Comparison of ENCODE assay signal across 6 mouse cellular contexts in genomic region chr6:145374372-145374771, GRCm38 (mm10).
"Had no signal": no experiment of that assay in that cellular context is flagged by ENCODE, and none has a peak within 500 bp of the region (broad histone marks: within the 10 kb centered on the region; RNA-seq: fewer than 3 reads in every experiment).

No protein-coding gene starts in this region.

- DNase-seq: kidney, adult 18-20 months; lung, adult 2 months; lung, postnatal 36 days; midbrain, embryonic 14.5 days; thymus, adult 2 months; thymus, postnatal 25 days had no signal
